ENCODE assay signal across 8 mouse cellular contexts in genomic region chr7:109174337-109174948, GRCm38 (mm10). TPM values are rescaled to one million over a fixed set of nuclear protein-coding genes. Genes with fewer than 3 reads are reported as not detected.
DNase-seq lines count a peak whose midpoint lies in the region; ATAC-seq and TF ChIP-seq lines count a peak whose summit lies in the region.

No protein-coding gene starts in this region.

- H3K4me1 ChIP-seq in cerebellum, adult 2 months (ENCODE audit: control insufficient read depth, insufficient read depth, low read length) = peaks cover 3% of the 10 kb centered on the region; the same call in 1 of the 2 replicates
- peaks cover 6% of the 10 kb centered on the region for H3K4me1 ChIP-seq in forebrain, postnatal 0 days (ENCODE audit: insufficient read depth)
- peaks cover 65% of the 10 kb centered on the region for H3K4me1 ChIP-seq in hindbrain, embryonic 10.5 days (replicated peaks)
- H3K4me1 ChIP-seq in small intestine, adult 2 months (ENCODE audit: control insufficient read depth, insufficient read depth, insufficient read length, low read length) = no peaks in the 10 kb centered on the region

- no peaks in the 10 kb centered on the region for H3K36me3 ChIP-seq in forebrain, postnatal 0 days (ENCODE audit: insufficient read depth)
- no peaks in the 10 kb centered on the region for H3K36me3 ChIP-seq in hindbrain, embryonic 10.5 days
- H3K36me3 ChIP-seq in small intestine, adult 2 months (ENCODE audit: control insufficient read depth, insufficient read depth, low read length) = no peaks in the 10 kb centered on the region

- peak; percentile 38; the same call in 1 of the 2 replicates for TF ChIP-seq POLR2A in cerebellum, adult 2 months (IDR thresholded peaks at IDR 0.05; ENCODE audit: borderline replicate concordance, insufficient read depth, low read length)
- no peak for TF ChIP-seq POLR2A in small intestine, adult 2 months (IDR thresholded peaks at IDR 0.05; ENCODE audit: low read depth, low read length)

- peak overlapping the region; percentile 88 for H3K4me2 ChIP-seq in forebrain, postnatal 0 days (ENCODE audit: low read depth)

- H3K9me3 ChIP-seq in forebrain, postnatal 0 days (ENCODE audit: low read length) = no peaks in the 10 kb centered on the region
- no peaks in the 10 kb centered on the region for H3K9me3 ChIP-seq in hindbrain, embryonic 10.5 days

- DNase-seq in Muller cell, postnatal 12 days (ENCODE audit: inconsistent ontology term) = peak; percentile 68
- DNase-seq in cerebellum, adult 2 months = peak; percentile 83 to 85
- DNase-seq in forebrain, postnatal 0 days = peak; percentile 80
- DNase-seq in hindbrain, embryonic 10.5 days (ENCODE audit: low spot score) = peak; percentile 61
- peak; percentile 41 to 58 for DNase-seq in layer of hippocampus, postnatal 14 days (ENCODE audit: low spot score in 2 of 2)
- DNase-seq in lung, postnatal 36 days = peak; percentile 19

- peak; percentile 57 for ATAC-seq in forebrain, postnatal 0 days
- ATAC-seq in megakaryocyte-erythroid progenitor cell, adult 5-6 weeks (replicated peaks; ENCODE audit: low FRiP score, low TSS enrichment, poor library complexity, severe bottlenecking) = no peak

- H3K27me3 ChIP-seq in cerebellum, adult 2 months (ENCODE audit: control insufficient read depth, insufficient read depth, low read length) = no peaks in the 10 kb centered on the region
- H3K27me3 ChIP-seq in forebrain, postnatal 0 days (ENCODE audit: insufficient read depth, low read length) = no peaks in the 10 kb centered on the region
- peaks cover 76% of the 10 kb centered on the region for H3K27me3 ChIP-seq in hindbrain, embryonic 10.5 days (ENCODE audit: insufficient read depth, poor library complexity, severe bottlenecking)
- H3K27me3 ChIP-seq in small intestine, adult 2 months (ENCODE audit: control insufficient read depth, insufficient read depth, low read length) = peaks cover 21% of the 10 kb centered on the region

- 9% methylated on average over 31 of the region's 31 CpGs for WGBS in cerebellum, adult 2 months
- WGBS in forebrain, postnatal 0 days = 5% methylated on average over 31 of the region's 31 CpGs
- 5% methylated on average over 31 of the region's 31 CpGs for WGBS in hindbrain, embryonic 10.5 days
- WGBS in small intestine, adult 2 months = 9% methylated on average over 31 of the region's 31 CpGs

- no peak for TF ChIP-seq CTCF in cerebellum, adult 2 months (IDR thresholded peaks at IDR 0.05; ENCODE audit: borderline replicate concordance, insufficient read depth, low read depth, low read length)
- TF ChIP-seq CTCF in forebrain, postnatal 0 days (IDR thresholded peaks at IDR 0.05; ENCODE audit: low read depth) = no peak
- TF ChIP-seq CTCF in small intestine, adult 2 months (IDR thresholded peaks at IDR 0.05; ENCODE audit: extremely low read depth, insufficient read length, insufficient replicate concordance, low read depth, low read length) = no peak

- H3K4me3 ChIP-seq in cerebellum, adult 2 months (replicated peaks; ENCODE audit: insufficient read depth, low read depth, low read length) = peak overlapping the region; percentile 64
- H3K4me3 ChIP-seq in forebrain, postnatal 0 days (ENCODE audit: low read depth, low read length) = peak overlapping the region; percentile 64
- peak overlapping the region; percentile 81 for H3K4me3 ChIP-seq in hindbrain, embryonic 10.5 days
- peak overlapping the region; percentile 47 for H3K4me3 ChIP-seq in small intestine, adult 2 months (ENCODE audit: low read depth, low read length)

- peak overlapping the region; percentile 62 for H3K27ac ChIP-seq in cerebellum, adult 2 months (ENCODE audit: insufficient read depth, low read length)
- peak overlapping the region; percentile 88 for H3K27ac ChIP-seq in forebrain, postnatal 0 days (ENCODE audit: low read depth, low read length)
- peak overlapping the region; percentile 92 for H3K27ac ChIP-seq in hindbrain, embryonic 10.5 days
- H3K27ac ChIP-seq in small intestine, adult 2 months (ENCODE audit: insufficient read depth, low read depth, low read length) = no peak overlapping the region

- peak overlapping the region; percentile 78 for H3K9ac ChIP-seq in forebrain, postnatal 0 days

RNA-seq across cellular contexts. Expression of gene Lmo1, which starts 0.6 kb away (rescaled TPM):
- polyA plus RNA-seq in cerebellum, adult 2 months (2012; rRNA removed) = 27.3 and 31.6 TPM in 2 replicates
- 59.4 and 75.5 TPM in 2 replicates for total RNA-seq in forebrain, postnatal 0 days (2014; rRNA removed)
- 84.0 and 86.5 TPM in 2 replicates for polyA plus RNA-seq in forebrain, postnatal 0 days (2015; fragmentation: Nextera tagmentation; extraction: Ambion mirVana)
- 26.1 and 37.6 TPM in 2 replicates for polyA plus RNA-seq in hindbrain, embryonic 10.5 days (2016; fragmentation: Nextera tagmentation; extraction: Ambion mirVana)
- 10 to 100 TPM; 53.8 to 60.2 TPM for total RNA-seq in layer of hippocampus, postnatal 14 days (2021)
- 0.44 and 1.8 TPM in 2 replicates for polyA plus RNA-seq in small intestine, adult 2 months (2012; rRNA removed)
- total RNA-seq in megakaryocyte-erythroid progenitor cell, adult 5-6 weeks (2014; fragmentation: Nextera tagmentation) = not detected in 2 replicates
- total RNA-seq in megakaryocyte-erythroid progenitor cell, adult 5-6 weeks (2017) = not detected in 2 replicates

Comparison
In these comparisons a context has a peak if more than half of its experiments do, and no peak if none do; other contexts are left out.
1. DNase-seq: peak in every context shown above with its lines; median percentile 84 in cerebellum, adult 2 months; 80 in forebrain, postnatal 0 days; 68 in Muller cell, postnatal 12 days; 61 in hindbrain, embryonic 10.5 days; 50 in layer of hippocampus, postnatal 14 days; 19 in lung, postnatal 36 days.